Mouse (Mus musculus): ENCODE data around the gene Ldlrad3.

DNA sequence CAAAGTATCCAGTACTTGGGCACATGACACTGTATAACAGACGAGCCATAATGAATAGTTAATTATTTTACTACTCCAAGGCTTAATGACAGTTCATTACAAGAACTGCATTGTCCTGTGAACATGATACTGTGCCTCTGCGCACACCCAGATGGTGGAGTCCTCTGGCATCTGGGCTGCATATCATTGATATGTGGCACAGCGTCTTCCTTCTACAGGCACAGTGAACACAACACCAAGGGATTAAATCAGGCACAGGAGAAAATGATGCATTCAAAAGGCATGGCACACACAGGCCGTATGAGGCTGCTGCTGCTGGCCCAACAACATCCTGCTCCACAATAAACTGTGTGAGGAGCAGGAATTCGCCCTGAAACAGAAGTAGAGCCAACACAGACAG is 156.5 kb downstream of the Ldlrad3 start:
- TF ChIP-seq CTCF (IDR thresholded peaks at IDR 0.05), result no peak
- no peak for TF ChIP-seq EP300 (IDR thresholded peaks at IDR 0.05)
